Mouse (Mus musculus): ENCODE measurements around the gene Mettl23.

DNA sequence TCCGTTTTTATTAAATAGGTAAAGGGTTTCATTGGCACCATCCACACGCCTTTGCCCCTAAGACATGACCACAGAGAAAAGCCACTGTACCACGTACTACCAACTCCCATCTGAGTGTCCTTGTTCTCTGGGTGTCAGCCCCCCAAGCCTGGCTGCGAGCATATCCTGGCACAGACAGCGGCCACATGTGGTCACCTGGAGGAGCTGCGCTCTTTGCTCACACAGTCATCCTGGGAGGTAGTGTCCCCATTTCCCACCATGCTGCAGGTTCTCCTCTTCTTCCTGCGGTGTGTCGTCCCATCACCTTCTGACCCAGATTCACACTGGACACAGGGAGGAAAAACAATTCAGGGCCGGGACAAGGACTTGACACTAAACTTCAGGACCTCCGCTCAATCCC lies 5.6 kb upstream of the Mettl23 start:
- TF ChIP-seq EP300 (IDR thresholded peaks at IDR 0.05; ENCODE audit: low read depth) (no peak), CTCF (IDR thresholded peaks at IDR 0.05; ENCODE audit: low read depth) (peak; percentile 23; the same call in 1 of the 2 replicates)

All from liver, embryonic 14.5 days (tissue).